Mouse (Mus musculus): Measurements from ENCODE around the gene Zfp26. TPM values are rescaled to one million over a fixed set of nuclear protein-coding genes. Genes with fewer than 3 reads are reported as not detected.

The Zfp26 gene
- polyA plus RNA-seq, 1 experiment from 2014 or later: 20.8 TPM

GRCm38 (mm10) chr9:20383659-20384058, 76.3 kb downstream of the Zfp26 start:
- Histone ChIP-seq H3K36me3 (ENCODE audit: insufficient read depth, low read length) (no peaks in the 10 kb centered on the region), H3K4me1 (ENCODE audit: insufficient read depth, low read length) (peaks cover 9% of the 10 kb centered on the region; the same call in 1 of the 2 replicates), H3K27ac (ENCODE audit: low read length) (no peak overlapping the region), H3K27me3 (ENCODE audit: insufficient read depth, low read length) (no peaks in the 10 kb centered on the region), H3K9ac (replicated peaks; ENCODE audit: low read length) (no peak overlapping the region), H3K9me3 (ENCODE audit: low read length) (0 out of 2 replicates have a peak, but pooled peaks cover 6% of the 10 kb centered on the region), H3K4me3 (ENCODE audit: low read length) (no peak overlapping the region), H3K4me2 (replicated peaks; ENCODE audit: low read depth, low read length) (peak overlapping the region; percentile 85)
- 74% methylated on average over 7 of the region's 7 CpGs for WGBS
- no peak for ATAC-seq (ENCODE audit: low FRiP score, low TSS enrichment)

Other genes with a start within 250 kb of the Zfp26 start
- not detected in 2 replicates for gene Olfr871, start 248.0 kb downstream of the Zfp26 start, polyA plus RNA-seq (2015; fragmentation: Nextera tagmentation; extraction: Ambion mirVana)
- not detected in 2 replicates for gene Olfr872, start 223.0 kb downstream of the Zfp26 start, polyA plus RNA-seq (2015; fragmentation: Nextera tagmentation; extraction: Ambion mirVana)
- not detected in 2 replicates for gene Olfr39, start 177.8 kb downstream of the Zfp26 start, polyA plus RNA-seq (2015; fragmentation: Nextera tagmentation; extraction: Ambion mirVana)
- not detected in 2 replicates for gene Olfr873, start 161.6 kb downstream of the Zfp26 start, polyA plus RNA-seq (2015; fragmentation: Nextera tagmentation; extraction: Ambion mirVana)
- 0.09 TPM in 1 of 2 replicates, not detected in the other for gene Olfr18, start 124.1 kb downstream of the Zfp26 start, polyA plus RNA-seq (2015; fragmentation: Nextera tagmentation; extraction: Ambion mirVana)
- 27.1 and 31.3 TPM in 2 replicates for gene Zfp560, start 75.0 kb downstream of the Zfp26 start, polyA plus RNA-seq (2015; fragmentation: Nextera tagmentation; extraction: Ambion mirVana)
- 23.1 and 26.7 TPM in 2 replicates for gene Zfp426, start 32.6 kb upstream of the Zfp26 start, polyA plus RNA-seq (2015; fragmentation: Nextera tagmentation; extraction: Ambion mirVana)
- 98.3 and 108 TPM in 2 replicates for gene Zfp266, start 61.3 kb upstream of the Zfp26 start, polyA plus RNA-seq (2015; fragmentation: Nextera tagmentation; extraction: Ambion mirVana)
- gene Zfp846, start 121.1 kb upstream of the Zfp26 start, polyA plus RNA-seq (2015; fragmentation: Nextera tagmentation; extraction: Ambion mirVana): 17.5 and 18.3 TPM in 2 replicates
- 331 and 349 TPM in 2 replicates for gene Ubl5, start 182.7 kb upstream of the Zfp26 start, polyA plus RNA-seq (2015; fragmentation: Nextera tagmentation; extraction: Ambion mirVana)
- 20.5 and 24.5 TPM in 2 replicates for gene Fbxl12, start 184.6 kb upstream of the Zfp26 start, polyA plus RNA-seq (2015; fragmentation: Nextera tagmentation; extraction: Ambion mirVana)
- gene Pin1, start 191.9 kb upstream of the Zfp26 start, polyA plus RNA-seq (2015; fragmentation: Nextera tagmentation; extraction: Ambion mirVana): 55.8 and 61.2 TPM in 2 replicates

All from kidney, embryonic 16.5 days (tissue).